Mouse (Mus musculus) CH12.LX (cell line): Measurements from ENCODE around the gene Tada3. TPM values are rescaled to one million over a fixed set of nuclear protein-coding genes. Genes with fewer than 3 reads are reported as not detected.

Experiments
- DNase-seq: peaks from one replicate; pipeline ENCODE4 v3.0.0-alpha.2; 2013; ENCODE audit errors: extremely low read depth
- H3K27ac ChIP-seq: 2 replicates; pipeline ENCODE4 v1.5.1; 2012; ENCODE audit warnings: low read depth, mild to moderate bottlenecking, control low read depth, moderate library complexity; ENCODE audit not compliant: insufficient read depth
- H3K27me3 ChIP-seq: replicated peaks from 2 replicates; pipeline ENCODE3; 2012; ENCODE audit warnings: inconsistent platforms
- H3K36me3 ChIP-seq, 2 experiments: replicated peaks in 1 of 2; 2 replicates each; pipeline versions ENCODE3 to v1.6.1; 2012; ENCODE audit warnings: inconsistent platforms in 1 of 2, low read length in 1 of 2, mild to moderate bottlenecking in 1 of 2, mixed read lengths in 1 of 2, moderate library complexity in 1 of 2; ENCODE audit not compliant: control insufficient read depth in 1 of 2, insufficient read depth in 1 of 2
- H3K4me1 ChIP-seq, 2 experiments: 2 replicates each; pipeline ENCODE4 v1.6.1; 2012; ENCODE audit warnings: inconsistent platforms in 1 of 2, moderate library complexity in 1 of 2; ENCODE audit not compliant: insufficient read depth in 2 of 2, control insufficient read depth in 1 of 2
- H3K4me2 ChIP-seq: 2 replicates; pipeline ENCODE4 v1.6.1; 2012; ENCODE audit warnings: low read depth, mild to moderate bottlenecking, control low read depth; ENCODE audit not compliant: poor library complexity, insufficient read depth, severe bottlenecking
- H3K4me3 ChIP-seq, 3 experiments: fragments of 150-350 bp in 1 of 3; sonication (generic) in 1 of 3; replicated peaks in 1 of 3; 2 replicates each; pipeline versions ENCODE3 to v1.5.1; 2011 to 2012; ENCODE audit warnings: low read depth in 2 of 3, low read length in 2 of 3, mild to moderate bottlenecking in 2 of 3, moderate library complexity in 2 of 3, control low read depth in 1 of 3, improper control_type of control experiment in 1 of 3, inconsistent platforms in 1 of 3, mixed read lengths in 1 of 3; ENCODE audit not compliant: poor library complexity in 1 of 3
- H3K79me2 ChIP-seq: replicated peaks from 2 replicates; pipeline ENCODE4 v1.6.1; 2012; ENCODE audit warnings: mild to moderate bottlenecking, moderate library complexity; ENCODE audit not compliant: control insufficient read depth, poor library complexity, insufficient read depth, severe bottlenecking; ENCODE audit errors: extremely low read depth
- H3K9ac ChIP-seq: 2 replicates; pipeline ENCODE4 v1.6.1; 2012; ENCODE audit warnings: low read depth, mild to moderate bottlenecking, control low read depth, moderate library complexity; ENCODE audit not compliant: insufficient read depth
- H3K9me3 ChIP-seq: replicated peaks from 2 replicates; pipeline ENCODE3; 2012; ENCODE audit warnings: low read length, inconsistent platforms, mixed read lengths
- CHD1 ChIP-seq: IDR thresholded peaks from 2 replicates; pipeline ENCODE4 v1.6.1; 2012; ENCODE audit warnings: low read depth, low read length, improper control_type of control experiment, inconsistent platforms
- CHD2 ChIP-seq: IDR thresholded peaks from 2 replicates; pipeline ENCODE4 v1.6.1; 2011; ENCODE audit warnings: low read length, improper control_type of control experiment
- E2F4 ChIP-seq: IDR thresholded peaks from 2 replicates; pipeline ENCODE4 v1.6.1; 2011; ENCODE audit warnings: low read depth, low read length, improper control_type of control experiment; ENCODE audit not compliant: insufficient replicate concordance
- HCFC1 ChIP-seq: IDR thresholded peaks from 2 replicates; pipeline ENCODE4 v1.6.1; 2012; ENCODE audit warnings: low read depth, mild to moderate bottlenecking, inconsistent platforms, low read length, improper control_type of control experiment
- IRF4 ChIP-seq: IDR thresholded peaks from 2 replicates; pipeline ENCODE4 v1.6.1; 2014; ENCODE audit warnings: low read depth, mild to moderate bottlenecking, inconsistent platforms, low read length, improper control_type of control experiment
- JUN ChIP-seq: IDR thresholded peaks from 2 replicates; pipeline ENCODE4 v1.6.1; 2011; ENCODE audit warnings: low read depth, mild to moderate bottlenecking, low read length, improper control_type of control experiment, moderate library complexity; ENCODE audit not compliant: insufficient read depth
- JUND ChIP-seq: conservative IDR thresholded peaks from 2 replicates; pipeline ENCODE4 v1.6.1; 2011; ENCODE audit warnings: low read depth, low read length, improper control_type of control experiment
- KAT2A ChIP-seq: IDR thresholded peaks from 2 replicates; pipeline ENCODE4 v1.6.1; 2012; ENCODE audit warnings: low read length, improper control_type of control experiment, inconsistent platforms; ENCODE audit not compliant: insufficient replicate concordance
- MAFK ChIP-seq: IDR thresholded peaks from 2 replicates; pipeline ENCODE4 v1.6.1; 2011; ENCODE audit warnings: low read length, improper control_type of control experiment; ENCODE audit not compliant: insufficient replicate concordance
- MAX ChIP-seq: IDR thresholded peaks from 2 replicates; pipeline ENCODE4 v1.6.1; 2011; ENCODE audit warnings: low read length, improper control_type of control experiment
- MEF2A ChIP-seq: IDR thresholded peaks from 2 replicates; pipeline ENCODE4 v1.6.1; 2014; ENCODE audit warnings: low read depth, mild to moderate bottlenecking, inconsistent platforms, low read length, improper control_type of control experiment, borderline replicate concordance
- NELFE ChIP-seq: IDR thresholded peaks from 2 replicates; pipeline ENCODE4 v1.6.1; 2011; ENCODE audit warnings: low read depth, low read length, improper control_type of control experiment
- POLR2A ChIP-seq: IDR thresholded peaks from 2 replicates; pipeline ENCODE4 v1.6.1; 2011; ENCODE audit warnings: low read depth, mild to moderate bottlenecking, improper control_type of control experiment, low read length
- RAD21 ChIP-seq: IDR thresholded peaks from 2 replicates; pipeline ENCODE4 v1.6.1; 2011; ENCODE audit warnings: low read depth, mild to moderate bottlenecking, low read length, improper control_type of control experiment, moderate library complexity
- RCOR1 ChIP-seq: conservative IDR thresholded peaks from 2 replicates; pipeline ENCODE4 v1.6.1; 2012; ENCODE audit warnings: low read depth, mild to moderate bottlenecking, inconsistent platforms, low read length, improper control_type of control experiment
- SMC3 ChIP-seq: IDR thresholded peaks from 2 replicates; pipeline ENCODE4 v1.6.1; 2011; ENCODE audit warnings: low read depth, low read length, improper control_type of control experiment
- TCF12 ChIP-seq: IDR thresholded peaks from 2 replicates; pipeline ENCODE4 v1.6.1; 2014; ENCODE audit warnings: low read depth, mild to moderate bottlenecking, inconsistent platforms, low read length, improper control_type of control experiment
- UBTF ChIP-seq: IDR thresholded peaks from 2 replicates; pipeline ENCODE4 v1.6.1; 2012; ENCODE audit warnings: low read depth, mild to moderate bottlenecking, inconsistent platforms, low read length, improper control_type of control experiment, moderate library complexity
- USF2 ChIP-seq: conservative IDR thresholded peaks from 2 replicates; pipeline ENCODE4 v1.6.1; 2011; ENCODE audit warnings: low read depth, low read length, improper control_type of control experiment
- ZKSCAN1 ChIP-seq: IDR thresholded peaks from 2 replicates; pipeline ENCODE4 v1.6.1; 2012; ENCODE audit warnings: low read depth, inconsistent platforms, low read length, improper control_type of control experiment, borderline replicate concordance
- ZNF384 ChIP-seq: IDR thresholded peaks from 2 replicates; pipeline ENCODE4 v1.6.1; 2012; ENCODE audit warnings: low read depth, low read length, improper control_type of control experiment, inconsistent platforms
- dilution Hi-C: fragments of 300-500 bp; cut with MboI; formaldehyde crosslinking; loops from 2 replicates; pipeline ENCODE4 v1.14.3; 2020; ENCODE audit warnings: low sequenced_read_pairs; ENCODE audit not compliant: extremely low pct_unique_long_range_greater_than_20kb, extremely low pct_ligation_motif_present
- in situ Hi-C: fragments of 300-500 bp; cut with MboI; formaldehyde crosslinking; loops from 3 replicates; pipeline ENCODE4 v1.14.3; 2019; ENCODE audit warnings: low sequenced_read_pairs, low pct_ligation_motif_present, low pct_unique_long_range_greater_than_20kb, mixed read lengths
- polyA plus RNA-seq: library from polyadenylated mRNA; unstranded; fragments of >175 nt; gene quantifications from 2 replicates; pipeline ENCODE4 v1.2.1, GENCODE M21; 2012; ENCODE audit warnings: low read depth; ENCODE audit not compliant: insufficient read length
- total RNA-seq, 2 experiments: library from RNA; depleted of rRNA; stranded (reverse); fragments of 300-350 nt in 1 of 2; fragments of >200 nt in 1 of 2; gene quantifications; 2 replicates each; pipeline ENCODE4 v1.2.3; 2012 to 2014

The Tada3 gene
- total and polyA plus RNA-seq, 3 experiments = 7.2 to 28.2 (median 19.4) TPM

DNA sequence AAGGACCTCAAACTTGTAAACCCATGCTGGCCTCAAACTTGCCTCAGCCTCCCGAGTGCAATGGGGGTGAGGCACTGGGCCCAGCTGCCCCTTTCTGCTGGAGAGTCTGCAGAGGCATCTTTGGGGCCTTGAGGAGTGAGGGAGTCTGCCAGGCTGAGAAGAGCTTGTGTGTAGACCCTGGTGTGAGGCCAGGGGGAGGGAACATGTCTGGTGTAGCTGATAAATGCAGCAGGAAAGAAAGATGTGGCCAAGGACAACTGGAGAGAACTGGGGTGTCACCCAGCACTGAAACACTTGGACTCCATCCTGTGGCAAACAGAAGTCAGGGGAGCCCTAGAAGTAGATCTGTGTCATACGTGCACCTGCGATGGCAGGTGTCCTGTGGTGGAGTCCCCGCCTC, 4.2 kb downstream of the Tada3 start:
- H3K36me3 ChIP-seq = peaks cover 58 to 72% of the 10 kb centered on the region in 2 experiments
- H3K4me1 ChIP-seq = peaks cover 0 to 9% of the 10 kb centered on the region in 2 experiments; a peak in 2 of 4 replicates
- H3K27me3 ChIP-seq = no peaks in the 10 kb centered on the region
- H3K27ac ChIP-seq = no peak overlapping the region
- dilution Hi-C loops = no loop called here
- no peaks in the 10 kb centered on the region for H3K9me3 ChIP-seq
- peaks cover 5% of the 10 kb centered on the region for H3K79me2 ChIP-seq
- TF ChIP-seq CHD1 = no peak
- TF ChIP-seq TCF12 = no peak
- TF ChIP-seq E2F4 = no peak
- TF ChIP-seq USF2 = no peak
- no peak for TF ChIP-seq SMC3
- no peak for TF ChIP-seq ZNF384
- TF ChIP-seq NELFE = no peak
- TF ChIP-seq JUND = no peak
- TF ChIP-seq POLR2A = no peak
- no peak for TF ChIP-seq ZKSCAN1
- no peak for TF ChIP-seq MEF2A
- TF ChIP-seq UBTF = no peak
- no peak for TF ChIP-seq HCFC1
- no peak for TF ChIP-seq MAX
- no peak for TF ChIP-seq RAD21
- no peak for TF ChIP-seq RCOR1
- no peak for TF ChIP-seq IRF4
- no peak for TF ChIP-seq MAFK
- no peak for TF ChIP-seq JUN
- H3K9ac ChIP-seq = no peak overlapping the region
- H3K4me2 ChIP-seq = no peak overlapping the region
- no peak for DNase-seq
- no peak overlapping the region for H3K4me3 ChIP-seq
- in situ Hi-C loops = no loop called here

DNA sequence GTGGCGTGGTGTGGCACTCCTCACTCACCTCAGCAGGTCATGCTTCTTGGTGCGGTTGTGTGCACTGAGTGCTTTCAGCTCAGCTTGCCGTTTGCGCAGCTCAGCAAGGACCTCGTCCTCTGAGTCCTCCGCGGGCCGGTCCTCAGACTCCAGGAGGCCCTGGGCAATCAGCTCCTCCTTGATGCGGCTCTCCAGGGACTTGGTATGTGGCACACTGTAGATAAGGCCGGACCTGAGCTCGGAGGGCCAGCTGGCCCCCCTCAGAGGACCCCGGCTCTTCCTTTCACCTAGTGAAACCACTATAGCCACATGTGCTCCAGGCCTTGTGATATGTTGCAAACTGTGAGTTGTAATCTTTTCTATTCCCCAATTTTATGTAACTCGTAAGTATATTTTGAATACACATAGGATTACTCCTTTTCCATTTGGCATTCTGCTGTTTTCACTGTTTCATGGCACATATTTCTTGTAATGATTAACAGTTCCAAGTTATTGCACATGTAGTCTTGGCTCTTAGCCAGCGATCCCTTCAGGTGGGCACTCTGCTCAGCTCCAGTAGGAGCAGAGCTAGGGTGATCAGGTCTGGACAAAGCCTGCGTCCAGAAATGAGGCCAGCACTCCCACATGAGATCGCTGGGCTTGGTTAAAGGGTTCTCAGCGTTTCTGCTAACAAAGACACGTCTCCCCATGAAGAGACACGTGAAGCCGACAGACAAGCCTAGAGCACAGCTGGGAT, 7.3 kb downstream of the Tada3 start:
- in situ Hi-C loops (no loop called here), dilution Hi-C loops (no loop called here)
- Histone ChIP-seq H3K36me3 (peaks cover 66 to 85% of the 10 kb centered on the region in 2 experiments), H3K9ac (no peak overlapping the region), H3K4me2 (no peak overlapping the region), H3K27ac (no peak overlapping the region), H3K27me3 (no peaks in the 10 kb centered on the region), H3K4me1 (no peaks in the 10 kb centered on the region), H3K79me2 (no peaks in the 10 kb centered on the region), H3K4me3 (no peak overlapping the region), H3K9me3 (no peaks in the 10 kb centered on the region)
- DNase-seq = no peak
- TF ChIP-seq KAT2A (no peak), CHD2 (no peak)
